Mouse (Mus musculus): ENCODE data around the gene Elane. TPM values are rescaled to one million over a fixed set of nuclear protein-coding genes. Genes with fewer than 3 reads are reported as not detected.
"Not testable (repeated sequence)": the region's sequence is repeated elsewhere in the genome, so short reads cannot be mapped to it uniquely, and the experiment has no call there.

Gene Elane
- polyA plus RNA-seq, 2 experiments from 2014 or later, result not detected

- ATAC-seq, result peak; percentile 28
These were observed 2.6 kb upstream of the Elane start for GRCm38 (mm10) chr10:79883297-79884084.

GRCm38 (mm10) chr10:79884446-79884845 is 1.6 kb upstream of the Elane start:
- no peak for ATAC-seq

GRCm38 (mm10) chr10:79884938-79885337 is 1.1 kb upstream of the Elane start:
- ATAC-seq, result not testable (repeated sequence)

GRCm38 (mm10) chr10:79886611-79887010 is 564 bp downstream of the Elane start:
- ATAC-seq, result no peak

- no peak for ATAC-seq
These were observed 3.3 kb downstream of the Elane start for GRCm38 (mm10) chr10:79889386-79889785.

- ATAC-seq, result no peak
These were observed 4.6 kb downstream of the Elane start, which contains the start of gene Cfd for GRCm38 (mm10) chr10:79890670-79891069. Gene Cfd (plus strand): TSS chr10:79890853.

- ATAC-seq, result peak; percentile 71
These were observed 6.5 kb downstream of the Elane start for GRCm38 (mm10) chr10:79892451-79893118.

GRCm38 (mm10) chr10:79896306-79896705 is 10.3 kb downstream of the Elane start:
- no peak for ATAC-seq

- no peak for ATAC-seq
These were observed 10.8 kb downstream of the Elane start for GRCm38 (mm10) chr10:79896814-79897213.

GRCm38 (mm10) chr10:79897316-79898245 is 11.5 kb downstream of the Elane start:
- ATAC-seq, result peak; percentile 33

- ATAC-seq, result no peak
These were observed 14.9 kb downstream of the Elane start for GRCm38 (mm10) chr10:79900951-79901410.

- no peak for ATAC-seq
These were observed 20.7 kb downstream of the Elane start for GRCm38 (mm10) chr10:79906712-79907111.

- ATAC-seq, result no peak
These were observed 21.4 kb downstream of the Elane start for GRCm38 (mm10) chr10:79907415-79907814.

GRCm38 (mm10) chr10:79908167-79909091 is 22.4 kb downstream of the Elane start, which contains the start of gene Med16:
Gene Med16 (minus strand): TSS chr10:79908923.
- peak; percentile 91 for ATAC-seq

GRCm38 (mm10) chr10:79909092-79909922 is 23.3 kb downstream of the Elane start:
- peak; percentile 27 for ATAC-seq

- no peak for ATAC-seq
These were observed 24.5 kb downstream of the Elane start, which contains the start of gene Gm26602 for GRCm38 (mm10) chr10:79910556-79910955. Gene Gm26602 (plus strand): TSS chr10:79910856.

GRCm38 (mm10) chr10:79912412-79912811 is 26.4 kb downstream of the Elane start:
- ATAC-seq, result no peak

- no peak for ATAC-seq
These were observed 28.3 kb downstream of the Elane start for GRCm38 (mm10) chr10:79914131-79914947.

- ATAC-seq, result no peak
These were observed 29.0 kb downstream of the Elane start for GRCm38 (mm10) chr10:79914948-79915596.
